Mouse (Mus musculus) myocyte (in vitro differentiated cells): ENCODE results near the gene Nudt2. TPM values are rescaled to one million over a fixed set of nuclear protein-coding genes. Genes with fewer than 3 reads are reported as not detected.

ENCODE experiments used
- H3K27me3 ChIP-seq: one replicate; pipeline ENCODE4 v1.6.1; 2011; ENCODE audit not compliant: control insufficient read depth, insufficient read depth, insufficient read length
- H3K36me3 ChIP-seq: one replicate; pipeline ENCODE4 v1.6.1; 2011; ENCODE audit not compliant: control insufficient read depth, insufficient read depth
- H3K4me2 ChIP-seq: one replicate; pipeline ENCODE4 v1.6.1; 2011; ENCODE audit warnings: low read depth, control low read depth
- H3K4me3 ChIP-seq: one replicate; pipeline ENCODE4 v1.5.1; 2011; ENCODE audit warnings: mild to moderate bottlenecking, control low read depth, moderate library complexity
- H3K79me2 ChIP-seq: one replicate; pipeline ENCODE4 v1.6.1; 2011; ENCODE audit not compliant: control insufficient read depth, insufficient read depth
- H3ac ChIP-seq: one replicate; pipeline ENCODE4 v1.6.1; 2011; ENCODE audit not compliant: control insufficient read depth, insufficient read length
- CEBPB ChIP-seq: IDR thresholded peaks from 2 replicates; pipeline ENCODE4 v1.6.1; 2011; ENCODE audit warnings: mild to moderate bottlenecking, moderate library complexity; ENCODE audit not compliant: poor library complexity, insufficient read depth, severe bottlenecking
- E2F4 ChIP-seq: IDR thresholded peaks from one replicate; pipeline ENCODE4 v1.6.1; 2011; ENCODE audit warnings: mild to moderate bottlenecking, control low read depth, moderate library complexity; ENCODE audit not compliant: insufficient read depth
- MAX ChIP-seq: IDR thresholded peaks from one replicate; pipeline ENCODE4 v1.6.1; 2011; ENCODE audit warnings: low read depth, mild to moderate bottlenecking, control low read depth
- MYOD1 ChIP-seq, 3 experiments: IDR thresholded peaks; one replicate each; pipeline ENCODE4 v1.6.1; 2011; ENCODE audit warnings: control low read depth in 2 of 3, low read depth in 2 of 3, mild to moderate bottlenecking in 2 of 3, moderate library complexity in 1 of 3; ENCODE audit not compliant: insufficient read length in 2 of 3, control insufficient read depth in 1 of 3
- MYOG ChIP-seq, 3 experiments: IDR thresholded peaks; one replicate each; pipeline ENCODE4 v1.6.1; 2011; ENCODE audit warnings: control low read depth in 2 of 3, low read depth in 2 of 3, mild to moderate bottlenecking in 2 of 3; ENCODE audit not compliant: insufficient read length in 2 of 3, control insufficient read depth in 1 of 3, insufficient read depth in 1 of 3
- POLR2A ChIP-seq: IDR thresholded peaks from one replicate; pipeline ENCODE4 v1.6.1; 2011; ENCODE audit warnings: low read depth, mild to moderate bottlenecking, control low read depth, moderate library complexity; ENCODE audit not compliant: insufficient read length
- POLR2AphosphoS2 ChIP-seq: IDR thresholded peaks from one replicate; pipeline ENCODE4 v1.6.1; 2011; ENCODE audit warnings: low read depth, control low read depth; ENCODE audit not compliant: insufficient read length
- REST ChIP-seq: IDR thresholded peaks from one replicate; pipeline ENCODE4 v1.6.1; 2011; ENCODE audit warnings: mild to moderate bottlenecking, control low read depth, moderate library complexity; ENCODE audit not compliant: insufficient read depth, insufficient read length
- SRF ChIP-seq: IDR thresholded peaks from one replicate; pipeline ENCODE4 v1.6.1; 2011; ENCODE audit warnings: low read depth; ENCODE audit not compliant: control insufficient read depth, insufficient read length
- TCF12 ChIP-seq: IDR thresholded peaks from one replicate; pipeline ENCODE4 v1.6.1; 2011; ENCODE audit warnings: mild to moderate bottlenecking, control low read depth; ENCODE audit not compliant: poor library complexity, insufficient read depth, severe bottlenecking
- TCF3 ChIP-seq: IDR thresholded peaks from one replicate; pipeline ENCODE4 v1.6.1; 2011; ENCODE audit warnings: low read depth, control low read depth; ENCODE audit not compliant: insufficient read length
- USF1 ChIP-seq: IDR thresholded peaks from one replicate; pipeline ENCODE4 v1.6.1; 2011; ENCODE audit warnings: low read depth, mild to moderate bottlenecking, control low read depth, moderate library complexity
- polyA plus RNA-seq: library from polyadenylated mRNA; unstranded; fragments of >200 nt; fragmentation: generic; extraction: Trizol; gene quantifications from one replicate; pipeline ENCODE4 v1.2.1, GENCODE M21; 2012; ENCODE audit warnings: missing spikeins

Gene Nudt2
- polyA plus RNA-seq, 1 experiment, result 36.9 TPM

- H3K79me2 ChIP-seq, result peaks cover 2% of the 10 kb centered on the region
- H3ac ChIP-seq, result no peak overlapping the region
- H3K36me3 ChIP-seq, result peaks cover 4% of the 10 kb centered on the region
- H3K4me2 ChIP-seq, result no peak overlapping the region
- no peak overlapping the region for H3K4me3 ChIP-seq
- H3K27me3 ChIP-seq, result no peaks in the 10 kb centered on the region
- no peak for TF ChIP-seq POLR2A
- no peak for TF ChIP-seq SRF
- TF ChIP-seq USF1, result no peak
- no peak for TF ChIP-seq TCF12
- no peak for TF ChIP-seq POLR2AphosphoS2
- no peak for TF ChIP-seq E2F4
- TF ChIP-seq MYOG (IDR thresholded peaks at IDR 0.05; ENCODE audit: control insufficient read depth in 1 of 3, insufficient read depth in 1 of 3, insufficient read length in 2 of 3, low read depth in 2 of 3), result no peak
- no peak for TF ChIP-seq MAX
- TF ChIP-seq REST, result no peak
- TF ChIP-seq MYOD1 (IDR thresholded peaks at IDR 0.05; ENCODE audit: control insufficient read depth in 1 of 3, insufficient read length in 2 of 3, low read depth in 2 of 3), result no peak
- no peak for TF ChIP-seq CEBPB
- no peak for TF ChIP-seq TCF3
Measured at GRCm38 (mm10) chr4:41469199-41469598, 4.2 kb downstream of the Nudt2 start.

DNA sequence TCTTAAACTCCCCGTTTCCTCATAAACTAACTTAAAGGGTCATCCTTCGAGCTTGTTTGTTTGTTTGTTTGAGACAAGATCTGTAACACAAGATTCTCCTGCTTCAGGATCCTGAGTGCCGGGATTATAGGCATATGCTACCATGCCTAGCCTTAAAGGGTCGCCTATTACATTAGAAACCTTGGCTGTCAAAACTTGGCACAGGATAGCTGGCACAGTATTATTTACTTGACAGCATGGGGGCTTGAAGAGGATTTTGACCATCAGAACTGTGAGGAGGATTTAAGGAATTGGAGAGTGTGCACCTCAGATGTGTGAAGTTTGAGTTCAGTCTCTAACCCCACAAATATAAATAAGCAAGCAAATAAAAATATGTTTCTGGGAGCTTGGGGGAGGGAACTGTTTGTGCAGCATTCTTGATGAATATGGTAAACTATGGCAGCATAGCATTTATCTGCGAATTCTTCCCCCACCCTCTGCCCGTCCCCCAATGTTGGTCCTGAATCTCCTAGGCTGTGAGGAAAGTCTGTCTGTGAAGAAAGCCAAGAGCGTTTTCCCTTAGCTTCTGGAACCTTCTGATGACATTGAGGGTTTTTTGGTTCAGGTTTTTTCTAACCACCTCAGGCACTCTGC, 5.2 kb downstream of the Nudt2 start:
- TF ChIP-seq MYOG (IDR thresholded peaks at IDR 0.05; ENCODE audit: control insufficient read depth in 1 of 3, insufficient read depth in 1 of 3, insufficient read length in 2 of 3, low read depth in 2 of 3) (no peak), POLR2AphosphoS2 (no peak), SRF (no peak), TCF3 (no peak), TCF12 (no peak)
- no peak overlapping the region for H3ac ChIP-seq
- H3K36me3 ChIP-seq, result peaks cover 4% of the 10 kb centered on the region
- no peak overlapping the region for H3K4me2 ChIP-seq
- no peak overlapping the region for H3K4me3 ChIP-seq
- H3K79me2 ChIP-seq, result no peaks in the 10 kb centered on the region
- no peaks in the 10 kb centered on the region for H3K27me3 ChIP-seq

DNA sequence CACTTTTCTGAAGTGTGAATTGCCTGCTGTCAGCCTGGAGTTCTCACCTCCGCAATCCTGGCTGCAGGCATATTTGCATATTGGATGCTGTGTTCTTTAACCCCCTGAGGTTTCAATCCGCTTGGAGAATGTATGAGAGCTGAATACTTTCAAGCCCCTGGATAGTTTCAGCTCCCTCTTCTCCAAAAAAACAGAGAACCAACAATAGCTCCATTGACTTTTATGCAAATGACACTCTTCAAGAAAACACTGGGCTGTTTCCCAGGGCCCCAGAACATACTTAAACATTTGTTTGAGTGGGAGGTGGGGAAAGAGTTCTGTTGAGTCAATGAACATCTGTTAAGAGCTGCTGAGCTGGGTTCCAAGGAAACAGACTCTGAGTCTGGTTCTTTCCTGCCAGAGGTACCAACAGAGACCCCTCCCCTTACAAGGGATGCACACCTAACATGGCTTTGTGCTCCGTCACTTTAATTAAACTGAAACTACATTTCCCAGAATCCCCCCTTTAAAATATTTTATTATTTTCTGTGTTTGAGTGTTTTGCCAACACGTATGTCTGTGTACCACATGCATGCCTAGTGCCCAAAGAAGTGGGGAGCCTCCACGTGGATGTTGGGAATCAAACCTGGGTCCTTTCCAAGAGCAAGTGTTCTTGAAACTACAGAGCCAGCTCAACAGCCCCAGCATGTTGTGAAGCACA, 5.9 kb downstream of the Nudt2 start:
- Histone ChIP-seq H3K79me2 (no peaks in the 10 kb centered on the region), H3K27me3 (no peaks in the 10 kb centered on the region), H3K4me3 (no peak overlapping the region), H3K36me3 (peaks cover 4% of the 10 kb centered on the region), H3K4me2 (no peak overlapping the region), H3ac (no peak overlapping the region)
- TF ChIP-seq POLR2A, result no peak
- no peak for TF ChIP-seq MYOD1 (IDR thresholded peaks at IDR 0.05; ENCODE audit: control insufficient read depth in 1 of 3, insufficient read length in 2 of 3, low read depth in 2 of 3)
- no peak for TF ChIP-seq MYOG (IDR thresholded peaks at IDR 0.05; ENCODE audit: control insufficient read depth in 1 of 3, insufficient read depth in 1 of 3, insufficient read length in 2 of 3, low read depth in 2 of 3)
- no peak for TF ChIP-seq TCF12
- no peak for TF ChIP-seq POLR2AphosphoS2
- TF ChIP-seq USF1, result no peak
- TF ChIP-seq CEBPB, result no peak
- no peak for TF ChIP-seq TCF3
- no peak for TF ChIP-seq MAX
- TF ChIP-seq E2F4, result no peak

GRCm38 (mm10) chr4:41471384-41471689, 6.4 kb downstream of the Nudt2 start:
- H3K4me3 ChIP-seq, result no peak overlapping the region
- no peak overlapping the region for H3K4me2 ChIP-seq
- H3K79me2 ChIP-seq, result no peaks in the 10 kb centered on the region
- no peak overlapping the region for H3ac ChIP-seq
- peaks cover 4% of the 10 kb centered on the region for H3K36me3 ChIP-seq
- H3K27me3 ChIP-seq, result no peaks in the 10 kb centered on the region
- no peak for TF ChIP-seq MYOD1 (IDR thresholded peaks at IDR 0.05; ENCODE audit: control insufficient read depth in 1 of 3, insufficient read length in 2 of 3, low read depth in 2 of 3)

DNA sequence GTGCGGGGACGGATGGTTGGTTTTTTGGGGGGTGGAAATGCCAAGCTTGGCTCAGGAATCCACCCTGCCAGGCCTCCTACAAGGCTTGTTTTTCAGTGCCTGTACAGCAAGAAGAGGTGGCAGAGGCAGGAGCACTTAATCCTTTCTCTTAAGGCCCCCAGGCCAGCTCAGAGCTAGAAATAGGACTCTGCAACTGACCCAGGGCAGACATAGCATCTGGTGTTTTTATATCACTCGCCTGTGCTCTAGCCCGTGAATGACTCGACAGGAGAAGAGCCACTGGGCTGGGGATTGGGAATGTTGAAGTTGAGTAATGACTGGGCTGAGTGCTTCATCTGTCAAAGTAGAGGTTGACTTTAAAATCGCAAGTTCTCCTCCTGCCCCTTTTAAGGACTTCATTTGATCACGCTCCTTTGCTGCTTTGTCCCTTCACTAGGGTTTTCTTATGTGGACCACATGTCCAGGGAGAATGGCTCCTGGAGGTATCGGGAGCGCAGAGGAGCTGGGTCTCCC, 12.8 kb downstream of the Nudt2 start:
- TF ChIP-seq REST (no peak), POLR2AphosphoS2 (no peak), MYOD1 (IDR thresholded peaks at IDR 0.05; ENCODE audit: control insufficient read depth in 1 of 3, insufficient read length in 2 of 3, low read depth in 2 of 3) (no peak), USF1 (no peak), MYOG (IDR thresholded peaks at IDR 0.05; ENCODE audit: control insufficient read depth in 1 of 3, insufficient read depth in 1 of 3, insufficient read length in 2 of 3, low read depth in 2 of 3) (no peak), TCF3 (no peak), POLR2A (no peak), MAX (no peak), SRF (no peak), CEBPB (no peak), TCF12 (no peak)
- Histone ChIP-seq H3K4me2 (no peak overlapping the region), H3K36me3 (no peaks in the 10 kb centered on the region), H3K27me3 (no peaks in the 10 kb centered on the region), H3K79me2 (no peaks in the 10 kb centered on the region), H3ac (no peak overlapping the region), H3K4me3 (no peak overlapping the region)
